Mouse (Mus musculus) limb, embryonic 10.5 days (tissue): ENCODE measurements around the gene Gnptg. TPM values are rescaled to one million over a fixed set of nuclear protein-coding genes. Genes with fewer than 3 reads are reported as not detected.
"Not testable (repeated sequence)": the region's sequence is repeated elsewhere in the genome, so short reads cannot be mapped to it uniquely, and the experiment has no call there.

Experiments
- DNase-seq: peaks from one replicate; pipeline ENCODE4 v3.0.0-alpha.2; 2017; ENCODE audit warnings: low spot score
- H3K27ac ChIP-seq: fragments of 300-500 bp; sonication (generic); 2 replicates; pipeline ENCODE4 v1.5.1; 2016; ENCODE audit warnings: mild to moderate bottlenecking
- H3K27me3 ChIP-seq: fragments of 300-500 bp; sonication (generic); 2 replicates; pipeline ENCODE4 v1.6.1; 2016; ENCODE audit warnings: low read depth, mild to moderate bottlenecking; ENCODE audit not compliant: poor library complexity, severe bottlenecking
- H3K36me3 ChIP-seq: fragments of 300-500 bp; sonication (generic); 2 replicates; pipeline ENCODE4 v1.6.1; 2016; ENCODE audit warnings: mild to moderate bottlenecking, moderate library complexity
- H3K4me1 ChIP-seq: fragments of 300-500 bp; sonication (generic); 2 replicates; pipeline ENCODE4 v1.6.1; 2016
- H3K4me3 ChIP-seq: fragments of 300-500 bp; sonication (generic); 2 replicates; pipeline ENCODE4 v1.5.1; 2016; ENCODE audit warnings: mild to moderate bottlenecking, moderate library complexity
- H3K9me3 ChIP-seq: fragments of 300-500 bp; sonication (generic); replicated peaks from 2 replicates; pipeline ENCODE4 v1.6.1; 2016; ENCODE audit warnings: mild to moderate bottlenecking
- WGBS: fragments of 180-500 bp; shearing (Covaris S2); methylation state at CpG from one replicate; pipeline ENCODE4 v1.1.7; 2016; 5-methylcytosine and 5-hydroxymethylcytosine counted together
- polyA plus RNA-seq: library from polyadenylated mRNA; unstranded; fragments of >200 nt; fragmentation: Nextera tagmentation; extraction: Ambion mirVana; gene quantifications from 2 replicates; pipeline ENCODE4 v1.2.1, GENCODE M21; 2016

Gnptg gene
- polyA plus RNA-seq, 1 experiment from 2014 or later = 34.6 TPM

- DNase-seq = no peak
- Histone ChIP-seq H3K27me3 (peaks cover 41% of the 10 kb centered on the region), H3K9me3 (no peaks in the 10 kb centered on the region), H3K4me1 (peaks cover 40% of the 10 kb centered on the region), H3K4me3 (no peak overlapping the region), H3K36me3 (peaks cover 35% of the 10 kb centered on the region), H3K27ac (no peak overlapping the region)
- WGBS = 54% methylated on average over 6 of the region's 6 CpGs
These were observed 17.9 kb upstream of the Gnptg start for GRCm38 (mm10) chr17:25257804-25258261.

GRCm38 (mm10) chr17:25256140-25256754 is 16.3 kb upstream of the Gnptg start, which contains the start of gene Baiap3:
TSS of gene Baiap3 (minus strand) at chr17:25256364.
- H3K36me3 ChIP-seq = peaks cover 29% of the 10 kb centered on the region
- peak within 1 kb of the TSS; percentile 50 for H3K4me3 ChIP-seq
- peak within 1 kb of the TSS; percentile 38; the same call in 1 of the 2 replicates for H3K27ac ChIP-seq
- peaks cover 56% of the 10 kb centered on the region for H3K27me3 ChIP-seq
- peak; percentile 65 for DNase-seq
- WGBS = 4% methylated on average over 35 of the region's 35 CpGs
- peaks cover 43% of the 10 kb centered on the region for H3K4me1 ChIP-seq
- H3K9me3 ChIP-seq = no peaks in the 10 kb centered on the region

GRCm38 (mm10) chr17:25255110-25255509 is 15.2 kb upstream of the Gnptg start:
- Histone ChIP-seq H3K4me1 (peaks cover 43% of the 10 kb centered on the region), H3K27me3 (peaks cover 56% of the 10 kb centered on the region), H3K9me3 (no peaks in the 10 kb centered on the region), H3K4me3 (no peak overlapping the region), H3K36me3 (peaks cover 23% of the 10 kb centered on the region), H3K27ac (no peak overlapping the region)
- WGBS = 71% methylated on average over 2 of the region's 2 CpGs
- no peak for DNase-seq

- Histone ChIP-seq H3K36me3 (peaks cover 9% of the 10 kb centered on the region), H3K27me3 (peaks cover 56% of the 10 kb centered on the region), H3K4me1 (peaks cover 40% of the 10 kb centered on the region), H3K27ac (no peak overlapping the region), H3K9me3 (no peaks in the 10 kb centered on the region), H3K4me3 (no peak overlapping the region; the same call in 1 of the 2 replicates)
- no peak for DNase-seq
- 48% methylated on average over 10 of the region's 10 CpGs for WGBS
These were observed 13.8 kb upstream of the Gnptg start for GRCm38 (mm10) chr17:25253760-25254159.

- Histone ChIP-seq H3K27me3 (peaks cover 56% of the 10 kb centered on the region), H3K9me3 (no peaks in the 10 kb centered on the region), H3K36me3 (no peaks in the 10 kb centered on the region), H3K4me1 (peaks cover 31% of the 10 kb centered on the region), H3K27ac (no peak overlapping the region), H3K4me3 (no peak overlapping the region)
- DNase-seq = no peak
- WGBS = 32% methylated on average over 3 of the region's 3 CpGs
These were observed 12.7 kb upstream of the Gnptg start for GRCm38 (mm10) chr17:25252643-25253042.

- H3K36me3 ChIP-seq = peaks cover 5% of the 10 kb centered on the region
- no peak overlapping the region for H3K4me3 ChIP-seq
- H3K27me3 ChIP-seq = peaks cover 40% of the 10 kb centered on the region
- no peak overlapping the region for H3K27ac ChIP-seq
- WGBS = 86% methylated on average over 8 of the region's 8 CpGs
- no peak for DNase-seq
- H3K4me1 ChIP-seq = peaks cover 18% of the 10 kb centered on the region
- no peaks in the 10 kb centered on the region for H3K9me3 ChIP-seq
These were observed 10.4 kb upstream of the Gnptg start for GRCm38 (mm10) chr17:25250181-25250835.

GRCm38 (mm10) chr17:25248033-25248750 is 8.3 kb upstream of the Gnptg start:
- Histone ChIP-seq H3K4me3 (no peak overlapping the region), H3K9me3 (no peaks in the 10 kb centered on the region), H3K27ac (no peak overlapping the region), H3K36me3 (peaks cover 26% of the 10 kb centered on the region), H3K27me3 (peaks cover 19% of the 10 kb centered on the region), H3K4me1 (peaks cover 7% of the 10 kb centered on the region)
- 87% methylated on average over 18 of the region's 18 CpGs for WGBS
- no peak for DNase-seq

- Histone ChIP-seq H3K27me3 (no peaks in the 10 kb centered on the region), H3K4me1 (peaks cover 20% of the 10 kb centered on the region), H3K4me3 (peak overlapping the region; percentile 13; the same call in 1 of the 2 replicates), H3K9me3 (no peaks in the 10 kb centered on the region), H3K27ac (no peak overlapping the region), H3K36me3 (peaks cover 45% of the 10 kb centered on the region)
- no peak for DNase-seq
- WGBS = 86% methylated on average over 16 of the region's 16 CpGs
These were observed 4.3 kb upstream of the Gnptg start for GRCm38 (mm10) chr17:25244239-25244638.

- peaks cover 24% of the 10 kb centered on the region for H3K4me1 ChIP-seq
- H3K36me3 ChIP-seq = peaks cover 45% of the 10 kb centered on the region
- no peak overlapping the region for H3K4me3 ChIP-seq
- WGBS = 92% methylated on average over 11 of the region's 11 CpGs
- no peaks in the 10 kb centered on the region for H3K9me3 ChIP-seq
- H3K27me3 ChIP-seq = no peaks in the 10 kb centered on the region
- DNase-seq = no peak
- H3K27ac ChIP-seq = no peak overlapping the region
These were observed 3.3 kb upstream of the Gnptg start for GRCm38 (mm10) chr17:25243131-25243780.

GRCm38 (mm10) chr17:25235635-25236034 is 4.3 kb downstream of the Gnptg start:
- H3K27me3 ChIP-seq = no peaks in the 10 kb centered on the region
- H3K4me1 ChIP-seq = peaks cover 10% of the 10 kb centered on the region
- WGBS = 87% methylated on average over 9 of the region's 9 CpGs
- peaks cover 34% of the 10 kb centered on the region for H3K36me3 ChIP-seq
- H3K4me3 ChIP-seq = no peak overlapping the region
- H3K9me3 ChIP-seq = no peaks in the 10 kb centered on the region
- no peak for DNase-seq
- no peak overlapping the region for H3K27ac ChIP-seq

- WGBS = 95% methylated on average over 6 of the region's 11 CpGs
- not testable (repeated sequence) for H3K27ac ChIP-seq, H3K4me3 ChIP-seq, H3K9me3 ChIP-seq, H3K27me3 ChIP-seq, H3K4me1 ChIP-seq, DNase-seq
- H3K36me3 ChIP-seq = peaks cover 61% of the 10 kb centered on the region
These were observed 8.3 kb downstream of the Gnptg start for GRCm38 (mm10) chr17:25231621-25232020.

- Histone ChIP-seq H3K4me1 (no peaks in the 10 kb centered on the region), H3K9me3 (no peaks in the 10 kb centered on the region), H3K4me3 (no peak overlapping the region), H3K27me3 (no peaks in the 10 kb centered on the region), H3K36me3 (peaks cover 61% of the 10 kb centered on the region), H3K27ac (no peak overlapping the region)
- 96% methylated on average over 3 of the region's 3 CpGs for WGBS
- DNase-seq = no peak
These were observed 9.2 kb downstream of the Gnptg start for GRCm38 (mm10) chr17:25230700-25231099.
